Mouse (Mus musculus): ENCODE measurements at regions not wholly inside any gene's neighbourhood (a gene's known extent, or its start where the extent isn't known, plus 50 kb on each side); places are given as distances from the start of the nearest gene placed in this dataset.

- no peak for DNase-seq
Measured at GRCm38 (mm10) chr10:45983671-45984335, 406.2 kb downstream of the Hace1 start.

- no peak for DNase-seq
Measured at GRCm38 (mm10) chr10:45986341-45986740, 408.7 kb downstream of the Hace1 start.

GRCm38 (mm10) chr10:46006319-46006718, 428.7 kb downstream of the Hace1 start:
- no peak for DNase-seq

GRCm38 (mm10) chr10:46011916-46012596, 434.4 kb downstream of the Hace1 start:
- peak; percentile 45 for DNase-seq

GRCm38 (mm10) chr10:46012599-46012998, 435.0 kb downstream of the Hace1 start:
- DNase-seq: no peak

GRCm38 (mm10) chr10:46016295-46016694, 438.7 kb downstream of the Hace1 start:
- DNase-seq: no peak

GRCm38 (mm10) chr10:46045474-46046093, 468.0 kb downstream of the Hace1 start:
- no peak for DNase-seq

- no peak for DNase-seq
Measured at GRCm38 (mm10) chr10:46046094-46046749, 468.6 kb downstream of the Hace1 start.

- DNase-seq: no peak
Measured at GRCm38 (mm10) chr10:46046890-46047414, 469.3 kb downstream of the Hace1 start.

GRCm38 (mm10) chr10:46047591-46047990, 470.0 kb downstream of the Hace1 start:
- no peak for DNase-seq

GRCm38 (mm10) chr10:46057362-46058198, 480.0 kb downstream of the Hace1 start:
- DNase-seq: peak; percentile 56

- no peak for DNase-seq
Measured at GRCm38 (mm10) chr10:46058199-46058472, 480.5 kb downstream of the Hace1 start.

GRCm38 (mm10) chr10:46059285-46059684, 481.7 kb downstream of the Hace1 start:
- no peak for DNase-seq

GRCm38 (mm10) chr10:46063831-46064230, 486.2 kb downstream of the Hace1 start:
- DNase-seq: no peak

GRCm38 (mm10) chr10:46070766-46071165, 493.1 kb downstream of the Hace1 start:
- no peak for DNase-seq

GRCm38 (mm10) chr10:46071220-46071619, 493.6 kb downstream of the Hace1 start:
- no peak for DNase-seq

- DNase-seq: no peak
Measured at GRCm38 (mm10) chr10:46071810-46072549, 494.4 kb downstream of the Hace1 start.

- no peak for DNase-seq
Measured at GRCm38 (mm10) chr10:46072550-46073470, 495.2 kb downstream of the Hace1 start.

GRCm38 (mm10) chr10:46087766-46088165, 510.1 kb downstream of the Hace1 start:
- DNase-seq: peak; percentile 3

GRCm38 (mm10) chr10:46100837-46101236, 523.2 kb downstream of the Hace1 start:
- no peak for DNase-seq

- DNase-seq: no peak
Measured at GRCm38 (mm10) chr10:46108810-46109209, 531.2 kb downstream of the Hace1 start.

Data from cerebellum, adult 8-10 months (tissue).